Mouse (Mus musculus) limb, embryonic 13.5 days (tissue): ENCODE data around the gene Wdr91. TPM values are rescaled to one million over a fixed set of nuclear protein-coding genes. Genes with fewer than 3 reads are reported as not detected.
A peak's percentile ranks its signal among the peaks of the same experiment; 100 is the strongest.

Source experiments
- ATAC-seq: fragments of 200-750 bp; cut with Nextera tagmentation; 2 replicates; pipeline ENCODE4 v1.8.0; 2017; ENCODE audit warnings: low read depth, moderate number of reproducible peaks, moderate TSS enrichment; ENCODE audit not compliant: low FRiP score
- H3K27ac ChIP-seq: fragments of 300-500 bp; sonication (generic); 2 replicates; pipeline ENCODE4 v1.5.1; 2015; ENCODE audit warnings: inconsistent platforms, mild to moderate bottlenecking, moderate library complexity
- H3K27me3 ChIP-seq: fragments of 300-500 bp; sonication (generic); 2 replicates; pipeline ENCODE4 v1.6.1; 2015; ENCODE audit warnings: mild to moderate bottlenecking, inconsistent platforms
- H3K36me3 ChIP-seq: fragments of 300-500 bp; sonication (generic); 2 replicates; pipeline ENCODE4 v1.6.1; 2015; ENCODE audit warnings: inconsistent platforms, mild to moderate bottlenecking, moderate library complexity
- H3K4me1 ChIP-seq: fragments of 300-500 bp; sonication (generic); 2 replicates; pipeline ENCODE4 v1.6.1; 2015; ENCODE audit warnings: inconsistent platforms
- H3K4me2 ChIP-seq: fragments of 300-500 bp; sonication (generic); replicated peaks from 2 replicates; pipeline ENCODE4 v1.6.1; 2015; ENCODE audit warnings: inconsistent platforms, mild to moderate bottlenecking, moderate library complexity
- H3K4me3 ChIP-seq: fragments of 300-500 bp; sonication (generic); 2 replicates; pipeline ENCODE4 v1.5.1; 2015; ENCODE audit warnings: moderate library complexity, mild to moderate bottlenecking, inconsistent platforms
- H3K9ac ChIP-seq: fragments of 300-500 bp; sonication (generic); 2 replicates; pipeline ENCODE4 v1.6.1; 2015; ENCODE audit warnings: mild to moderate bottlenecking, inconsistent platforms
- H3K9me3 ChIP-seq: fragments of 300-500 bp; sonication (generic); 2 replicates; pipeline ENCODE4 v1.6.1; 2016; ENCODE audit warnings: inconsistent platforms
- WGBS: fragments of 180-500 bp; shearing (Covaris S2); methylation state at CpG from one replicate; pipeline ENCODE4 v1.1.7; 2015; 5-methylcytosine and 5-hydroxymethylcytosine counted together
- polyA plus RNA-seq: library from polyadenylated mRNA; unstranded; fragments of >200 nt; fragmentation: Nextera tagmentation; extraction: Ambion mirVana; gene quantifications from 2 replicates; pipeline ENCODE4 v1.2.1, GENCODE M21; 2015

Wdr91 gene
- polyA plus RNA-seq, 1 experiment from 2014 or later = 11.5 TPM

GRCm38 (mm10) chr6:34899127-34899526, 11.5 kb downstream of the Wdr91 start:
- Histone ChIP-seq H3K4me1 (no peaks in the 10 kb centered on the region), H3K36me3 (peaks cover 88% of the 10 kb centered on the region), H3K9ac (no peak overlapping the region), H3K27ac (no peak overlapping the region), H3K27me3 (no peaks in the 10 kb centered on the region), H3K4me3 (no peak overlapping the region), H3K4me2 (no peak overlapping the region), H3K9me3 (no peaks in the 10 kb centered on the region)
- WGBS = 89% methylated on average over 2 of the region's 2 CpGs
- ATAC-seq = 0 out of 2 replicates have a peak, but pooled peaks have one; percentile 10

- Histone ChIP-seq H3K4me2 (no peak overlapping the region), H3K4me1 (no peaks in the 10 kb centered on the region), H3K36me3 (peaks cover 89% of the 10 kb centered on the region), H3K9me3 (no peaks in the 10 kb centered on the region), H3K27ac (no peak overlapping the region), H3K9ac (no peak overlapping the region; the same call in 1 of the 2 replicates), H3K27me3 (no peaks in the 10 kb centered on the region), H3K4me3 (no peak overlapping the region)
- ATAC-seq = no peak
- 56% methylated on average over 16 of the region's 16 CpGs for WGBS
Observed at GRCm38 (mm10) chr6:34896168-34896780, 14.4 kb downstream of the Wdr91 start.

GRCm38 (mm10) chr6:34895569-34895968, 15.1 kb downstream of the Wdr91 start:
- Histone ChIP-seq H3K9me3 (no peaks in the 10 kb centered on the region), H3K4me2 (no peak overlapping the region), H3K4me1 (no peaks in the 10 kb centered on the region), H3K36me3 (peaks cover 89% of the 10 kb centered on the region), H3K27ac (no peak overlapping the region), H3K9ac (no peak overlapping the region), H3K27me3 (no peaks in the 10 kb centered on the region), H3K4me3 (no peak overlapping the region)
- ATAC-seq = 0 out of 2 replicates have a peak, but pooled peaks have one; percentile 8
- 85% methylated on average over 7 of the region's 7 CpGs for WGBS

DNA sequence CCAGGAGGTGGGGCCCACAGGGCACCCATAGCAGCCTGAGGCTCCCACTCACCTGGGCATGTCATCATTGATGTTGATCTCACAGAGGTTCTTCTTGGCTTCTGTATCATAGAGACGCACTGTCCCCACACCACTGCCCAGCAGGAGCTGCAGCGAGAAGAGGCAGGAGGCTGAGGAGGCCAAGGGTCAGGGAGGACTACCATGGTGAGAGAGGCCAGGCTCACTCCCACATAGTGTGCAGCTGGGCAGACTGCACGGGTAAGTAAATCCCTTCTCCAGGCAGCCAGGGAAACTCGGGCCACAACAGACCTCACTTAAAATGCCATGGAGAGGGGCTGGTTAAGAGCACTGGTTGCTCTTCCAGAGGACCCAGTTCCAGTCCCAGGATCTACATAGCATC, 21.5 kb downstream of the Wdr91 start:
- WGBS = 68% methylated on average over 4 of the region's 4 CpGs
- Histone ChIP-seq H3K36me3 (peaks cover 88% of the 10 kb centered on the region), H3K4me3 (no peak overlapping the region), H3K4me2 (no peak overlapping the region), H3K9ac (no peak overlapping the region), H3K27ac (no peak overlapping the region), H3K4me1 (no peaks in the 10 kb centered on the region), H3K9me3 (no peaks in the 10 kb centered on the region), H3K27me3 (no peaks in the 10 kb centered on the region)
- ATAC-seq = no peak

GRCm38 (mm10) chr6:34887131-34887850, 23.4 kb downstream of the Wdr91 start:
- 76% methylated on average over 6 of the region's 6 CpGs for WGBS
- no peak overlapping the region for H3K9ac ChIP-seq
- H3K27ac ChIP-seq = 0 out of 2 replicates have a peak overlapping the region, but pooled peaks have one; percentile 10
- peak; percentile 80; the same call in 1 of the 2 replicates for ATAC-seq
- no peaks in the 10 kb centered on the region for H3K27me3 ChIP-seq
- H3K4me2 ChIP-seq = no peak overlapping the region
- H3K4me1 ChIP-seq = no peaks in the 10 kb centered on the region
- no peak overlapping the region for H3K4me3 ChIP-seq
- no peaks in the 10 kb centered on the region for H3K9me3 ChIP-seq
- H3K36me3 ChIP-seq = peaks cover 86% of the 10 kb centered on the region

GRCm38 (mm10) chr6:34884724-34885123, 26.0 kb downstream of the Wdr91 start:
- H3K4me1 ChIP-seq = no peaks in the 10 kb centered on the region
- no peak overlapping the region for H3K9ac ChIP-seq
- no peaks in the 10 kb centered on the region for H3K27me3 ChIP-seq
- no peaks in the 10 kb centered on the region for H3K9me3 ChIP-seq
- no peak overlapping the region for H3K27ac ChIP-seq
- 77% methylated on average over 7 of the region's 7 CpGs for WGBS
- no peak overlapping the region for H3K4me2 ChIP-seq
- ATAC-seq = no peak
- H3K4me3 ChIP-seq = no peak overlapping the region
- peaks cover 86% of the 10 kb centered on the region for H3K36me3 ChIP-seq

GRCm38 (mm10) chr6:34879911-34880475, 30.7 kb downstream of the Wdr91 start:
- Histone ChIP-seq H3K27ac (no peak overlapping the region), H3K4me2 (no peak overlapping the region), H3K9ac (no peak overlapping the region), H3K27me3 (no peaks in the 10 kb centered on the region), H3K4me1 (peaks cover 24% of the 10 kb centered on the region), H3K36me3 (peaks cover 65% of the 10 kb centered on the region), H3K4me3 (no peak overlapping the region), H3K9me3 (no peaks in the 10 kb centered on the region)
- WGBS = 58% methylated on average over 6 of the region's 6 CpGs
- no peak for ATAC-seq

GRCm38 (mm10) chr6:34879101-34879740, 31.5 kb downstream of the Wdr91 start:
- Histone ChIP-seq H3K36me3 (peaks cover 62% of the 10 kb centered on the region), H3K27ac (peak overlapping the region; percentile 95; the same call in 1 of the 2 replicates), H3K27me3 (no peaks in the 10 kb centered on the region), H3K4me2 (no peak overlapping the region), H3K4me3 (no peak overlapping the region), H3K9ac (no peak overlapping the region), H3K4me1 (peaks cover 24% of the 10 kb centered on the region), H3K9me3 (no peaks in the 10 kb centered on the region)
- 79% methylated on average over 16 of the region's 16 CpGs for WGBS
- no peak for ATAC-seq

- ATAC-seq = peak; percentile 91
- peaks cover 64% of the 10 kb centered on the region for H3K36me3 ChIP-seq
- under 1% methylated on average over 56 of the region's 56 CpGs for WGBS
Observed at GRCm38 (mm10) chr6:34877509-34878321, 33.0 kb downstream of the Wdr91 start, which contains the start of gene Cyren. Cyren (minus strand) TSS chr6:34878060.

GRCm38 (mm10) chr6:34876835-34877156, 33.9 kb downstream of the Wdr91 start:
- Histone ChIP-seq H3K27ac (no peak overlapping the region), H3K4me2 (peak overlapping the region; percentile 78), H3K9ac (peak overlapping the region; percentile 86), H3K27me3 (no peaks in the 10 kb centered on the region), H3K36me3 (peaks cover 59% of the 10 kb centered on the region), H3K9me3 (no peaks in the 10 kb centered on the region), H3K4me1 (peaks cover 27% of the 10 kb centered on the region), H3K4me3 (peak overlapping the region; percentile 78)
- no peak for ATAC-seq
- WGBS = 21% methylated on average over 2 of the region's 2 CpGs

More at GRCm38 (mm10) chr6:34877509-34878321, 33.0 kb downstream of the Wdr91 start, which contains the start of gene Cyren:
- H3K27me3 ChIP-seq = no peaks in the 10 kb centered on the region
- peak within 1 kb of the TSS; percentile 78 for H3K4me3 ChIP-seq
- peaks cover 24% of the 10 kb centered on the region for H3K4me1 ChIP-seq
- H3K9ac ChIP-seq = peak within 1 kb of the TSS; percentile 86
- no peaks in the 10 kb centered on the region for H3K9me3 ChIP-seq
- H3K27ac ChIP-seq = peak within 1 kb of the TSS; percentile 95
- H3K4me2 ChIP-seq = peak within 1 kb of the TSS; percentile 78
